Mouse (Mus musculus): ENCODE results near the gene Lmx1b. TPM values are rescaled to one million over a fixed set of nuclear protein-coding genes. Genes with fewer than 3 reads are reported as not detected.

Gene Lmx1b
- polyA plus RNA-seq, 1 experiment from 2014 or later = 0.85 TPM

DNA sequence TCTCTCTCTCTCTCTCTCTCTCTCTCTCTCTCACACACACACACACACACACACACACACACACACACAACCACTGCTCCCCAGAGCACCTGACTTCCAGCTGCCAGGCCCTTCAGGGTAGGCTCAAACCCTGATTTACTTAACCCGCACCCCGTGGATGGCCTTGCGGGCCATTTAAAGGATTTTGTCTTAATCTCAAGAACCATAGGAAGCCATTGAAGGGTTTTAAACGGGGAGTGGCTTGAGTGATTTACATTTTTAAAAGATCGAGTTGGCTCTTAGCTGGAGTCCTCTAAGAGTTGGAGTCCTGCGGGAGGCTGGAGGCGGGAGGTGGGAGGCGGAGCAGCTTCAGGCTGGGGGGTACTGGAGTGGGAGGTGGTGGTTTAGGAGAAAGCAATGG, 58.4 kb downstream of the Lmx1b start:
- H3K27ac ChIP-seq (replicated peaks) = 0 out of 2 replicates have a peak overlapping the region, but pooled peaks have one; percentile 30
- H3K36me3 ChIP-seq (replicated peaks) = no peaks in the 10 kb centered on the region
- H3K4me1 ChIP-seq = peaks cover 70% of the 10 kb centered on the region
- peaks cover 100% of the 10 kb centered on the region for H3K27me3 ChIP-seq (replicated peaks; ENCODE audit: low read depth, poor library complexity, severe bottlenecking)
- H3K4me3 ChIP-seq = peak overlapping the region; percentile 0; the same call in 1 of the 2 replicates
- no peaks in the 10 kb centered on the region for H3K9me3 ChIP-seq
- no peak for DNase-seq (ENCODE audit: low spot score)
- 4% methylated on average over 8 of the region's 8 CpGs for WGBS

DNA sequence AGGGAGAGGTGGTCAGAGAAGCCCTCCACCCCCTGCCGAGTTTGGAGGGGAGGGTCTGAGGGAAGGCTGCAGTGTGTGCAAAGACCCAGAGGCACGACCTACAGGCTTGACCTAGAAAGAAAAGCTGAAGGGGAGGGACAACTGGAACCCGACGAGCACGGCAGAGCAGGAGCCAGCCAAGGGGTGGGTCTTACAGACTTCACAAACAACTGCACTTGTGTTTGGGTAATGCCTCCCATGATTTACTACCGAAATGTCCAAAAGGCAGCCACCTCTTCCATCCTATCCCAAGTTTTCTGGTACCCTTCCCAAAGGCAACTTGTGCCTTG, 58.9 kb downstream of the Lmx1b start:
- H3K27ac ChIP-seq (replicated peaks) = no peak overlapping the region
- no peaks in the 10 kb centered on the region for H3K9me3 ChIP-seq
- peak overlapping the region; percentile 48; the same call in 1 of the 2 replicates for H3K4me3 ChIP-seq
- peaks cover 100% of the 10 kb centered on the region for H3K27me3 ChIP-seq (replicated peaks; ENCODE audit: low read depth, poor library complexity, severe bottlenecking)
- H3K4me1 ChIP-seq = peaks cover 70% of the 10 kb centered on the region
- H3K36me3 ChIP-seq (replicated peaks) = no peaks in the 10 kb centered on the region
- WGBS = under 1% methylated on average over 6 of the region's 6 CpGs
- DNase-seq (ENCODE audit: low spot score) = no peak

DNA sequence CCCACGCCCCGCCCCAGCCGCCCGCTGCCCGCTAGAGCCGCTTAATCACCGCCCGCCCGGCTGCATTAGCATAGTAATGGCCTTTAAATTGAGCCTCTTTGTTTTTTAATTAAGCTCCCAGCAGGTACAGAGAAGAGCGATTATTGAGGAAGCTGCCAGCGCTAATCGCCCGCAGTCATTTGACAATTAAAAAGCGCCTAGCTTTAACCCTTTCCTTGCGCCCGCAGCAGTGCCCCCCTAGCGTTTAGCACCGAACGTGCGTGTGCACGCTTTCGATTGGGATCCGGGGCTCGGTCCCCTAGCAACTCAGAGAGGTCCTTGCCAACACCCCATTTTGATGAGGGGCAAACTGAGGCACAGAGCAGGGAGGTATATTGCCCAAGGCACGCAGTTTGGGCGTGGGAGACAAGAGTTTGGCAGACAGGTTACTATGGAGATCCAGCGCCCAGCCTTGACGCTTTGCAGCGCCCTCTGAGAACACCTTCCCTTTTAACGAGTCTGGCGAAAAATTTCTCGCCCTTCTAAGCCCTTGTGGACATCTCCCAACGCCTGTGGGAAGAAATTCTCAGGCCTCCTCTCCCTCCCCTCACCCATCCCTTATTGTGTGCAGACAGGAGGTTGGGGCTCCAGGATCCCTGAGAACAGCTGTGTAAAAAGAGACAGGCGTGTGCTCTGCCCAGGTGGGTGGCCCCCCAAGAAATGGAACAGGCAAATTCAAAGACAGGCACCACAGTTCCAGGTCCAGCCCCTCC, 59.4 kb downstream of the Lmx1b start:
- H3K9me3 ChIP-seq = no peaks in the 10 kb centered on the region
- under 1% methylated on average over 34 of the region's 34 CpGs for WGBS
- no peaks in the 10 kb centered on the region for H3K36me3 ChIP-seq (replicated peaks)
- H3K27me3 ChIP-seq (replicated peaks; ENCODE audit: low read depth, poor library complexity, severe bottlenecking) = peaks cover 100% of the 10 kb centered on the region
- H3K4me3 ChIP-seq = peak overlapping the region; percentile 48
- no peak overlapping the region for H3K27ac ChIP-seq (replicated peaks)
- no peak for DNase-seq (ENCODE audit: low spot score)
- H3K4me1 ChIP-seq = peaks cover 68% of the 10 kb centered on the region

DNA sequence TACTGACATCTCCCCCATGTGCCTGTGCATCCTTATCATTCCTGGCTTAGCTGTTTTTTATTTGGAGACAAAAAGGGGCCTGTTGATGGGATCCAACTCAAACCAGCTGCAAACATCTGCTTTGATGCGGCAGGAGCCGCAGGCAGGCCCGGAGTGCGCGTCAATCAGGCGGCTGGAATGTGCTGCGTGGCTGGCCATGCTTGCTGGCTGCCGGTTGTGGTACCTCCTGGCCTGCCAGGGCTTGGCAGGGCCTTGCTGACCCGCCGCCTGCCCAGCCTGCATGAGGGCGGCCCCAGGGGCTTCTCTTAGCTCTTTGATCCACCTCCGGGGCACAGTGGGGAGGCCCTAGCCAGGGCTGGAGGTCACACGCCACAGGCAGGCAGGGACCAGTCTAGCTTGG, 64.9 kb downstream of the Lmx1b start:
- peak overlapping the region; percentile 58 for H3K27ac ChIP-seq (replicated peaks)
- no peak overlapping the region for H3K4me3 ChIP-seq
- peaks cover 24% of the 10 kb centered on the region for H3K4me1 ChIP-seq
- 20% methylated on average over 13 of the region's 13 CpGs for WGBS
- peaks cover 91% of the 10 kb centered on the region for H3K27me3 ChIP-seq (replicated peaks; ENCODE audit: low read depth, poor library complexity, severe bottlenecking)
- no peaks in the 10 kb centered on the region for H3K36me3 ChIP-seq (replicated peaks)
- no peaks in the 10 kb centered on the region for H3K9me3 ChIP-seq
- peak; percentile 68 for DNase-seq (ENCODE audit: low spot score)

DNA sequence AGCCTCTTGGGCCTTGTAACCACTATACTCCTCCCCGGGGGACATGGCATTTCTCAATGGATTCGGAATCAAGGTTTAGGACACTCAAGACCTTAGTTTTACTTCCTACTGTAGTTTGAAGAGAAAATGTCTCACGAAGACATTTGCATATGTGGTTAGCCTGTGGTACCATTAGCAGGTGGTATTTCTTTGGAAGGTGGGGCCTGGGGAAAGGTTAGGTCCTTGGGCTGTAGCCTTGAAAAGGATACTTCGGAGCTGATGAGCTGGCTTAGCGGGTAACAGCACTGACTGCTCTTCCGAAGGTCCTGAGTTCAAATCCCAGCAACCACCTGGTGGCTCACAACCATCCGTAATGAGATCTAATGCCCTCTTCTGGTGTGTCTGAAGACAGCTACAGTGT, 67.2 kb downstream of the Lmx1b start:
- H3K36me3 ChIP-seq (replicated peaks) = no peaks in the 10 kb centered on the region
- H3K4me1 ChIP-seq = peaks cover 21% of the 10 kb centered on the region
- DNase-seq (ENCODE audit: low spot score) = no peak
- no peak overlapping the region for H3K4me3 ChIP-seq
- H3K27ac ChIP-seq (replicated peaks) = no peak overlapping the region
- H3K27me3 ChIP-seq (replicated peaks; ENCODE audit: low read depth, poor library complexity, severe bottlenecking) = peaks cover 91% of the 10 kb centered on the region
- 91% methylated on average over 7 of the region's 7 CpGs for WGBS
- no peaks in the 10 kb centered on the region for H3K9me3 ChIP-seq

DNA sequence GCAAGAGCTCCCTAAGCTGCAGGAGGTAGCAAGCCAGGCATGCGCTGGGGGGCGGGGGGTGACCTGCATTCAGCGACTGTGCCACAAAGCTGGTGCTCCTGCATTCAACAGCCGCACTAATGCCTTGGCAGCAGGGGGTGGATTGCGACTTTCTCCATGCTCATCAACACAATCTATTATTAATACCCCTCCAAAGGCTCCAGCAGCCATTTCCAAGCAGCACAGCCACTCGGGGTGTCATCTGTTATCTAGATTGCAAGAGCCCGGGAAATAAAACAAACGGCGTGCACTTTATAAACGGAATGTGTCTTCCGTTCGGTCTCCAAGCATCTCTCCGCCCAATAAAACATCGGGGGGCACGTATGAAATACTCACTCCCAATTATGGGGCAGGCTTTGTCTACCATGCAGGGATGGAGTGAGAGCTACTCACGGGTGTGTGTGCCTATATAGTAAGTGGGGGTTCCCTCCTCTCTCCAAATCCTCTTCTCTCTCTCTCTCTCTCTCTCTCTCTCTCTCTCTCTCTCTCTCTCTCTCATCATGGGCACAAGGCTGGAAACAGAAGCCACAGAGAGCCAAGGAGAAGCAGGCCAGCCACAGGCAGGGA, 69.0 kb downstream of the Lmx1b start:
- H3K4me3 ChIP-seq = no peak overlapping the region
- peaks cover 29% of the 10 kb centered on the region for H3K4me1 ChIP-seq
- H3K36me3 ChIP-seq (replicated peaks) = no peaks in the 10 kb centered on the region
- H3K27ac ChIP-seq (replicated peaks) = no peak overlapping the region
- no peaks in the 10 kb centered on the region for H3K9me3 ChIP-seq
- 49% methylated on average over 16 of the region's 16 CpGs for WGBS
- H3K27me3 ChIP-seq (replicated peaks; ENCODE audit: low read depth, poor library complexity, severe bottlenecking) = peaks cover 91% of the 10 kb centered on the region
- no peak for DNase-seq (ENCODE audit: low spot score)

DNA sequence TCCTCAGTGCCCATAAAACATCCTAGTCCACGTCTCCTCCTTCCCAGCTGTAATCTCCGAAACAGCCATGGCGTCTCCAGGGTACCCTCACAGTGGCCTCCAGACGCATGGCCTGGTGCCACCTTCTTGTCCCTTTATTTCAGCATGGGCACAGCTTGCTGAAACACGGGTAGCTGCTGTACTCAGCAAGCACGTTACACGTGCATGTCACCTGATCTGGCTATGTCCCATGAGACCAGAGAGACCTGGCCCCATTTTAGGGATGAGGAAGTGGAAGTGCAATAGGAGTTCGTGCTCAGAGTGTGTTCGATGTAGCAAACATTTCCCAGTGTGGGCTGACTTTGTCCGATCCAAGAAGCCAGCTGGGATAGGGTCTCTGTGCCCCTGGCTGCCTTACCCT, 70.6 kb downstream of the Lmx1b start:
- WGBS = 73% methylated on average over 10 of the region's 10 CpGs
- no peak overlapping the region for H3K4me3 ChIP-seq
- no peaks in the 10 kb centered on the region for H3K9me3 ChIP-seq
- H3K4me1 ChIP-seq = peaks cover 27% of the 10 kb centered on the region
- H3K36me3 ChIP-seq (replicated peaks) = no peaks in the 10 kb centered on the region
- peaks cover 91% of the 10 kb centered on the region for H3K27me3 ChIP-seq (replicated peaks; ENCODE audit: low read depth, poor library complexity, severe bottlenecking)
- no peak overlapping the region for H3K27ac ChIP-seq (replicated peaks)
- DNase-seq (ENCODE audit: low spot score) = no peak

DNA sequence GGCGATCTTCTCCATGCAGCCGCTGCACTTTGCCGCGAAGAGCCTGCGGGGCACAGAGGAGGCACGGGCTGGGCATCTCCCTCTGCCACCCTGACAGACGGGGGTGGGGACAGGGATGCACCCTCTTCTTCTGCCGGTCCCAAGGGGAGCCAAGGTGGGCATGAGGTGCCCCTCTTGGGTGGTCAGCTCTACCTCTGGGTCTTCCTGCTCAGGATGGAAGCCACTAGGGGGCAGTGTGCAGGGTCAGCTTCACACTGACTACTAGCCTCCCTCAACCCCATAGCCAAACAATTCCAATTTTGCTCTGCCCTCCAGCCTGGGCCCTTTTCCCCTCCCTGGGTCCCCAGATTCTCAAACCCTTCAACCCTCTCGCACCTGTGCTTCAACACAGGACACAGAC, 71.1 kb downstream of the Lmx1b start:
- Histone ChIP-seq H3K9me3 (no peaks in the 10 kb centered on the region), H3K27me3 (replicated peaks; ENCODE audit: low read depth, poor library complexity, severe bottlenecking) (peaks cover 91% of the 10 kb centered on the region), H3K4me3 (peak overlapping the region; percentile 17; the same call in 1 of the 2 replicates), H3K4me1 (peaks cover 27% of the 10 kb centered on the region), H3K36me3 (replicated peaks) (no peaks in the 10 kb centered on the region), H3K27ac (replicated peaks) (no peak overlapping the region)
- peak; percentile 68 for DNase-seq (ENCODE audit: low spot score)
- 30% methylated on average over 9 of the region's 9 CpGs for WGBS

DNA sequence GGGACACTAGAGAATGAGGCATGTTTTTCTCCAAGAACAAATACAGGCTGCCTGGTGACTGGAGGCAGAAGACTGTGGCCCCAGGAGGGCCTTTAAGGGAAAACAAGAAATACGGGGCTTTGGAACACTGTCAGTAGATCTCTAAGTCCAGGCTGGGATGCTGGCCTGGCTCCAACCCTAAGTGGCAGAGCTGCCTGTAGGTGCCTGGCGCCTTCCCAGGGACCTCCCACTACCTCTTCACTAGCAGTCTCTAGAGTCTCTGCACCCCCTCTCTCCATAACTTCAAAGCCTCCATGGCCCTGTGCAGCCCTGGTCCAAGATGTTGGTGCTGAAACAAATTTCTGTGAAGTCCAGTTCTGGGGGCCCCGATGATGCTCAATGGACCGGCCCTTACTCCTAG, 74.4 kb downstream of the Lmx1b start:
- WGBS = 70% methylated on average over 4 of the region's 4 CpGs
- H3K27ac ChIP-seq (replicated peaks) = no peak overlapping the region
- H3K9me3 ChIP-seq = no peaks in the 10 kb centered on the region
- H3K4me1 ChIP-seq = peaks cover 36% of the 10 kb centered on the region
- H3K27me3 ChIP-seq (replicated peaks; ENCODE audit: low read depth, poor library complexity, severe bottlenecking) = peaks cover 100% of the 10 kb centered on the region
- no peak overlapping the region for H3K4me3 ChIP-seq
- no peaks in the 10 kb centered on the region for H3K36me3 ChIP-seq (replicated peaks)
- no peak for DNase-seq (ENCODE audit: low spot score)

DNA sequence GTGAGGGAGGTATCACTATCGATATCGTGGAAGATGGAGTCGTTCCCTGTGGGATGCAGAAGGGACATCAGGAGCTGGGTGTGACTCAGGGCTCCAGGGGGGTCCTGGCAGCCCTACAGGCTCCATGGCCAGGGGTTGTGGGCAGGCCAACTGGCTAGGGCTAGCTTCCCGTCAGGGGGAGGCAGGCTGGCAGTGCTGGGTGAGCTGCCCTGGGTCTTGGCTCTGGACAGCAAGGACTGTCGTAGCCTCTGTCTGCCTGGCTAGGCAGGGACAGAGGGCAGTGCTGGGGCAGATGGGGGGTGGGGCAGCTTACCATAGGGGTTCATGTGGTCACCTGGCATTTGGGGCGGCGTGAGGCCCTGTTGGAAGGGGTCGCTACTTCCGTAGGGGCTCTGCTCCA, 75.6 kb downstream of the Lmx1b start:
- no peaks in the 10 kb centered on the region for H3K9me3 ChIP-seq
- DNase-seq (ENCODE audit: low spot score) = no peak
- H3K36me3 ChIP-seq (replicated peaks) = no peaks in the 10 kb centered on the region
- peaks cover 39% of the 10 kb centered on the region for H3K4me1 ChIP-seq
- H3K27ac ChIP-seq (replicated peaks) = no peak overlapping the region; the same call in 1 of the 2 replicates
- WGBS = 85% methylated on average over 9 of the region's 9 CpGs
- H3K4me3 ChIP-seq = no peak overlapping the region
- peaks cover 100% of the 10 kb centered on the region for H3K27me3 ChIP-seq (replicated peaks; ENCODE audit: low read depth, poor library complexity, severe bottlenecking)

DNA sequence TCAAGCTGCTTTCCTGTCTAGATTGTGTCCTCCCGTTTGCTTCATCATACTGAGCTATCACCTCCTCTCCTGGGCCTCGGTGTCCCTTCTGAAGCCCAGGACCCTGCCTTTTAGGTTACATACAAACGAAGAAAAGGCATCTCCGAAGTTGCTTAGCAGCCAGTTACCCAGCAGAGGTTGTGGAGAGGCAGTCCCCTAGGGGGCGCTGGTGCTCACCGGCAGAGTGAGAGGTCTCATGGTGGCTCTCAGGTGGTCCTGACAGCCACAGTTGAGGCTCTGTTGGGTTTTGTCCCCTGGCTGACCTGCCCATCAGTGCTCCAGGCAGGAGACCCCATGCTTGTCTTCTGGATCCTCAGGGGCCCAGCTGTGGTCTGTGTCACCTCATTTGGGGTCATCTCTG, 80.6 kb downstream of the Lmx1b start:
- Histone ChIP-seq H3K4me1 (peaks cover 26% of the 10 kb centered on the region), H3K27me3 (replicated peaks; ENCODE audit: low read depth, poor library complexity, severe bottlenecking) (peaks cover 87% of the 10 kb centered on the region), H3K27ac (replicated peaks) (no peak overlapping the region), H3K9me3 (no peaks in the 10 kb centered on the region), H3K36me3 (replicated peaks) (no peaks in the 10 kb centered on the region), H3K4me3 (no peak overlapping the region)
- 9% methylated on average over 6 of the region's 6 CpGs for WGBS
- peak; percentile 82 for DNase-seq (ENCODE audit: low spot score)

DNA sequence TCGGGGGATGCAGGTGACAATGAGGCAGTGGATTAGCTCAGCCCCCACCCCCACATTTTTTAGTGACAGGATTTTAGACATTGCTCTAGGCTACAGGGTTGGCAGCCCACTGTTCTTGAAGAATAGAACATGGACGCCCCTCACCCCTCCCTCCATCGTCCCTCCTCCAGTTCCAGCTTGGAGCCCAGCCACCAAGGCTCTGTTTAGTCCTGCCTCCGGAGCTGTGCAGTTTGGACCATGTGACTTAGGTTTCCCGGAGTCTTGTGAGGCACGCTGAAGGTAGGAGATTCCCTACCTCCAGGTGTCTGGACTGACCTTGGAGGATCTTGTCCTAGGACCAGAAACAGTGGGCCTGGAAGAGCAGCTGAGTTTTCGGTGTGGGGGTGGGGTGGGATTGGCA, 81.0 kb downstream of the Lmx1b start:
- Histone ChIP-seq H3K4me1 (peaks cover 26% of the 10 kb centered on the region), H3K27ac (replicated peaks) (no peak overlapping the region), H3K9me3 (no peaks in the 10 kb centered on the region), H3K27me3 (replicated peaks; ENCODE audit: low read depth, poor library complexity, severe bottlenecking) (peaks cover 87% of the 10 kb centered on the region), H3K36me3 (replicated peaks) (no peaks in the 10 kb centered on the region), H3K4me3 (no peak overlapping the region)
- WGBS = 28% methylated on average over 7 of the region's 7 CpGs
- DNase-seq (ENCODE audit: low spot score) = no peak

DNA sequence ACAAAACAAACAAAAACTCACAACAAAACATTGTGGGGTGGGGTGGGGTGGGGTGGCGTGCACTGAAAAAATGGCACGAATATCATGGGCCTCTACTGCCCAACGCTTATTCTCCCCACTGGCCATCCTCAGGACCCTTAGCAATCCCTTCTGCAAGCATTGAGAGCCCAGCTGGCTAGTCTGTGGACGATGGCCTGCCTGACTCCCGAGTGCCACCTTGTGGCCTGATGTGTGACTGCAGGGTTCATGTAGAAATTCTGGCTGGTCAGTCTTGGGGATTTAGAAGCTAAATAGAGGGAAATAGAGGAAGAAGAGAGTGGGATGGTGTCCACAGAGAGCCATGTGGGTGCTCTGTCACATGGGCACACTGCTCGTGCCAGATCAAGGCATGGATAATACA, 82.1 kb downstream of the Lmx1b start:
- no peak overlapping the region for H3K4me3 ChIP-seq
- H3K4me1 ChIP-seq = peaks cover 26% of the 10 kb centered on the region
- H3K27me3 ChIP-seq (replicated peaks; ENCODE audit: low read depth, poor library complexity, severe bottlenecking) = peaks cover 77% of the 10 kb centered on the region
- H3K9me3 ChIP-seq = no peaks in the 10 kb centered on the region
- no peak overlapping the region for H3K27ac ChIP-seq (replicated peaks)
- WGBS = 7% methylated on average over 6 of the region's 6 CpGs
- H3K36me3 ChIP-seq (replicated peaks) = no peaks in the 10 kb centered on the region
- peak; percentile 84 for DNase-seq (ENCODE audit: low spot score)

All from embryonic facial prominence, embryonic 10.5 days (tissue).